Mouse (Mus musculus) thymus, postnatal 14 days (tissue): ENCODE results near the gene Zp3.
A peak's percentile ranks its signal among the peaks of the same experiment; 100 is the strongest.

ENCODE experiments used
- DNase-seq: peaks from one replicate; pipeline ENCODE4 v3.0.0; 2021

Gene Zp3

GRCm38 (mm10) chr5:135979904-135980303, at the start of gene Zp3:
Gene Zp3 (plus strand): TSS chr5:135980099.
- DNase-seq, result no peak

DNA sequence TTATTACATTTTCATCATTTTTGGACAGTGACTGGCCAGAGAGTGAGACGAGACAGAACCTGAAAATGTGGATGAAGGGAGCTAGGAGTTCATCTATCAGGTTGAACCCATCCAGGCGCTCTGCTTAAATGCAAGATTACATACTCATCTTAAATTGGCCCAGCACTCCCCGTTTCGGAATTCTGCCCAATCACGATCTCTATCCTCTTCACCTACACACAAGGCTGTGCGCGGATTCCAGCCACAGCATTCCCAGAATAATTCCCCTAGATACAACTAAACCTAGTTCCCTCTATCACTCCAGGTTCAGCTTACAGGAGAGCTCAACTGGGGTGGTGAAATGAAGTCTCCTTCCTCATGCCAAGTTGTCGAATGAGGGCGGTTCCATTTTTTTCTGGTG, 48.4 kb upstream of the Zp3 start:
- DNase-seq, result no peak

- DNase-seq, result no peak
Observed at GRCm38 (mm10) chr5:135932359-135932758, 47.5 kb upstream of the Zp3 start.

DNA sequence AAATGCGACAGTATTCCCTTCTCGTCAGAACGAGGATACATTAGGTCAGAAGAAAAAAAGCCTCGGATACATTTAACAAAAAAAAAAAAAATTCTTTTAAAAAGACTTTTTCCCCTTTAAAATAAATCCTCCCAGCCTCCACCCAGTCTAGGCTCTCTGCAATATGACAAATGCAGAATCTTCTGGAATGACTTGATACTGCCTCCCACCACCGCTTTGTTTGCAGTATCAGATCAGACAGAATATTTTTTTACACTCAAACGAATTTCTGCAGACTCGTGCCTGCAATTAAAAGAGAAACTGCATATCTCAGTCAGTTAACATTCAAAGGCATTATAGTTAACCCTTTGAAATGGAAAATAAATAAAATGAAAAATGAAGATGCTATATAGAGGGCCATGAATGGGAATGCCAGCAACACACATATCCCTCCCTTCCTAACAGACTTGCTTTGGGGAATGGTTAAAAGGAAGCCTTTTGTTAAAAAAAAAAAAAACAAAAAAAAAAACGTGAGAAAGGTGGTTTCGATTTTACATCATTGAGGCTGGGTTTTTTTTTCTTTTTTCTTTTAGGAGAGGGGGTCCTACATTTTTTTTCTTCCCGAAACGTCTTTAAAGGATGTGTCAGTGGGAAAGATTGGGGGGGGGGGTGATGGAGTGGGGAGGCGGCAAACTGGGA, 46.5 kb upstream of the Zp3 start:
- no peak for DNase-seq

- peak; percentile 74 for DNase-seq
Observed at GRCm38 (mm10) chr5:135933900-135934441, 45.9 kb upstream of the Zp3 start.

- peak; percentile 99 for DNase-seq
Observed at GRCm38 (mm10) chr5:135934481-135935175, 45.3 kb upstream of the Zp3 start, which contains the start of gene Ywhag. Gene Ywhag (minus strand): TSS chr5:135934616.

DNA sequence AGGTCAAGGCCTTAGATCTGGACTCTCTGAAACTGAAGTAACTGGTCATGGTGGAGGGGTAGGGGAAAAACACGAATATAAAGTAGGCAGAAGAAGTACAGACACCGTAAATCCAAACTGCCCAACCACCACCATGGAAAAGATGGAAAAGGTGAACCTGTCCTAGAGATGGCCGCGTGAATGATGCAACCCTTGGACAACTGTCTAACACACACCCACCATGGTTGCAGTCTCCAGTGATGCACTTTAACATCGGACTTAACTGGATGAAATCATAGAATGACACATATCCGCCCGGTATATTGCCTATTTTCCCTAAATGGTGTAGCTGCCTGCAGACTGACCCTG, 44.7 kb upstream of the Zp3 start:
- DNase-seq, result no peak

GRCm38 (mm10) chr5:135935641-135936190, 44.2 kb upstream of the Zp3 start:
- DNase-seq, result no peak

DNA sequence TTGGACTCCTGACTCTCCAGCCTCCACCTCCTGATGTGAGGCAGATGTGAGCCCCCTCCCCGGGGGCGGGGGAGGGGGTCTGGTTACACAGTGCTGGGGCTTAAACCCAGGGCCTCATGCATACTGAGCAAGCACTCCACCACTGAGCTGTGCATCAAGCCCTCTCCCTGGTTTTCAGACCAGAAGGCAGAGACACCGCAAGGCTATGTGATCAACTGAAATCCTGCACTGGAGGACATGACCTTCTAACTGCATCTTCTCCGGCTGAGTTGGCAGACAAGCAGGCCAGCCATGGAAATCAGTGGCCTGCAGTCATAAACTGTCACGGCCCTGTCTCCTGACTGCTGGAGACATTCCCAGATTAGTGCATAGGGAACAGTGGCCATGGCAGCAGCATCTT, 39.3 kb upstream of the Zp3 start:
- no peak for DNase-seq

- no peak for DNase-seq
Observed at GRCm38 (mm10) chr5:135942710-135943109, 37.2 kb upstream of the Zp3 start.

- no peak for DNase-seq
Observed at GRCm38 (mm10) chr5:135945916-135946408, 33.9 kb upstream of the Zp3 start.

- no peak for DNase-seq
Observed at GRCm38 (mm10) chr5:135946621-135947020, 33.3 kb upstream of the Zp3 start.

- no peak for DNase-seq
Observed at GRCm38 (mm10) chr5:135950710-135951412, 29.0 kb upstream of the Zp3 start.

GRCm38 (mm10) chr5:135951660-135952059, 28.2 kb upstream of the Zp3 start:
- no peak for DNase-seq

DNA sequence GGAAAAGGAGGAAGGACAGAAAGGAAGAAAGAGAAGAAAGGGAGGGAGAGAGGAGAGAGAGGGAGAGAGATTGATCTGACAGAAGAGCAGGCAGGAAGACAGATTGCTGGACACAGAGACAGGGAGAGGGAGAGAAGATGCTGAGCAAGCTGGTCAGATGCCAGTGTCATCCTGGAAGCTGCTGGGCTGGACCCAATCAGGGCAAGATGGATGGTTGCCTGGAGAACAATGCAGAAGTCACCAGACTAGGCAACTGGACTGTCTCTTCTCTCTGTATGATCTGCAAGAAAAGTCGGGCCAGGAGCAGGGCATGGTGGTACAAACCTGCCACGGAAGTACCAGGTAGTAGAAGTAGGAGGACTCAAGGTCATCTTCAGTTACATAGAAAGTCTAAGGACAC, 27.1 kb upstream of the Zp3 start:
- no peak for DNase-seq

GRCm38 (mm10) chr5:135956300-135957206, 23.3 kb upstream of the Zp3 start:
- DNase-seq, result no peak

- peak; percentile 96 for DNase-seq
Observed at GRCm38 (mm10) chr5:135957207-135957974, 22.5 kb upstream of the Zp3 start.

- no peak for DNase-seq
Observed at GRCm38 (mm10) chr5:135958367-135958766, 21.5 kb upstream of the Zp3 start.

- no peak for DNase-seq
Observed at GRCm38 (mm10) chr5:135959911-135960310, 20.0 kb upstream of the Zp3 start.

DNA sequence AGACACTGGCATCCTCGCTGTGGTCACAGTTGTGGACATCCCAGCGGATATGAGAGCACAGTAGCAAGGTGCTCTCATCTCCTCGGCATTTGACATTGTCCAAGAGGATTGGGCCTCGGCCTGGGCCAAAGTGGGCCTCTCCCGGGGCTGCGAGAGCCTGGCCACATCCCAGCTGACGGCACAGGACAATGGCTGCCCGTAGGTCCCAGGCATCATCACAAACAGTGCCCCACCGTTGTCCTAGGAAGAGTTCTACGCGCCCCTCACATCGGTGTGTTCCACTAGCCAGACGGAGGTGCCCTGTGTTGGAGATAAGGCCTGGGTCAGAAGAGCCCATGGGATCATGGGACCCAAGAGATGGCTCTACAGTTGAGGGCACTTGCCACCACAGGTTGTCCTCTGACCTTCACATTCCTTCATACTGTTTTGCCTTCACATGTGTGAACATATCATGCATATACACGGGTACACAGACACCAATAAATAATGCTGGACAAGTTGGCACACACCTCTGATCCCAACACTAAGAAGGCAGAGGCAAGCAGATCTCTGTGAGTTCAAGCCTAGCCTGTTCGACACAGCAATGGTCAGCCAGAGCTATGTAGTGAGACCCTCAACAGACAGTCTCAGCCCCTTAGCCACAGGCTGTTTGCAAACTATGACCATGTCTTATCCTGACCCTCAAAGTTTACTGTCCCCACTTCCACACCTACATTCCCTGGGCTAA, 18.8 kb upstream of the Zp3 start:
- DNase-seq, result peak; percentile 15

- no peak for DNase-seq
Observed at GRCm38 (mm10) chr5:135962125-135962491, 17.8 kb upstream of the Zp3 start.
